Mouse (Mus musculus) small intestine, adult 2 months (tissue): ENCODE data around the gene Tnr. TPM values are rescaled to one million over a fixed set of nuclear protein-coding genes. Genes with fewer than 3 reads are reported as not detected.

Experiments
- H3K27ac ChIP-seq: fragments of 200-500 bp; 2 replicates; pipeline ENCODE4 v1.5.1; 2012; ENCODE audit warnings: low read depth, low read length, control low read depth, inconsistent platforms; ENCODE audit not compliant: insufficient read depth
- H3K27me3 ChIP-seq: fragments of 200-500 bp; 2 replicates; pipeline ENCODE4 v1.6.1; 2012; ENCODE audit warnings: mild to moderate bottlenecking, moderate library complexity, low read length, inconsistent platforms; ENCODE audit not compliant: control insufficient read depth, insufficient read depth
- H3K36me3 ChIP-seq: fragments of 200-500 bp; 2 replicates; pipeline ENCODE4 v1.6.1; 2012; ENCODE audit warnings: mild to moderate bottlenecking, low read length, control low read depth, inconsistent platforms; ENCODE audit not compliant: control insufficient read depth, insufficient read depth
- H3K4me1 ChIP-seq: fragments of 200-500 bp; 2 replicates; pipeline ENCODE4 v1.6.1; 2012; ENCODE audit warnings: low read length, inconsistent platforms, mixed read lengths; ENCODE audit not compliant: control insufficient read depth, insufficient read depth, insufficient read length
- H3K4me3 ChIP-seq: fragments of 200-500 bp; 2 replicates; pipeline ENCODE4 v1.5.1; 2012; ENCODE audit warnings: low read depth, mild to moderate bottlenecking, control low read depth, inconsistent platforms, low read length, moderate library complexity
- CTCF ChIP-seq: fragments of 200-500 bp; IDR thresholded peaks from 2 replicates; pipeline ENCODE4 v1.5.1; 2012; ENCODE audit warnings: low read depth, mild to moderate bottlenecking, control low read depth, inconsistent platforms, low read length, moderate library complexity, mixed read lengths; ENCODE audit not compliant: insufficient replicate concordance, insufficient read length; ENCODE audit errors: extremely low read depth
- POLR2A ChIP-seq: fragments of 200-500 bp; IDR thresholded peaks from 2 replicates; pipeline ENCODE4 v1.6.1; 2012; ENCODE audit warnings: low read depth, mild to moderate bottlenecking, control low read depth, inconsistent platforms, low read length, moderate library complexity
- WGBS: fragments of 180-500 bp; shearing (Covaris S2); methylation state at CpG from one replicate; pipeline ENCODE4 v1.1.7; 2018; 5-methylcytosine and 5-hydroxymethylcytosine counted together
- polyA plus RNA-seq: library from polyadenylated mRNA; depleted of rRNA; stranded (reverse); fragments of >200 nt; gene quantifications from 2 replicates; pipeline ENCODE4 v1.2.3, GENCODE M21; 2012

The Tnr gene
- polyA plus RNA-seq, 1 experiment = 0.10 TPM

- no peak overlapping the region for H3K27ac ChIP-seq
- H3K27me3 ChIP-seq = no peaks in the 10 kb centered on the region
- 76% methylated on average over 1 of the region's 1 CpGs for WGBS
- TF ChIP-seq CTCF (no peak), POLR2A (no peak)
- H3K4me1 ChIP-seq = no peaks in the 10 kb centered on the region
- no peaks in the 10 kb centered on the region for H3K36me3 ChIP-seq
- no peak overlapping the region for H3K4me3 ChIP-seq
These were observed 342.1 kb downstream of the Tnr start for GRCm38 (mm10) chr1:159865696-159866095.

GRCm38 (mm10) chr1:159869619-159870441, 346.3 kb downstream of the Tnr start:
- no peak for TF ChIP-seq CTCF
- TF ChIP-seq POLR2A = no peak
- Histone ChIP-seq H3K36me3 (no peaks in the 10 kb centered on the region), H3K27me3 (no peaks in the 10 kb centered on the region), H3K4me1 (no peaks in the 10 kb centered on the region), H3K4me3 (no peak overlapping the region), H3K27ac (no peak overlapping the region)
- 80% methylated on average over 6 of the region's 6 CpGs for WGBS

- 77% methylated on average over 3 of the region's 3 CpGs for WGBS
- Histone ChIP-seq H3K4me1 (no peaks in the 10 kb centered on the region), H3K36me3 (no peaks in the 10 kb centered on the region), H3K27ac (no peak overlapping the region), H3K4me3 (no peak overlapping the region), H3K27me3 (no peaks in the 10 kb centered on the region)
- TF ChIP-seq CTCF (no peak), POLR2A (no peak)
These were observed 349.3 kb downstream of the Tnr start for GRCm38 (mm10) chr1:159872866-159873265.

GRCm38 (mm10) chr1:159878681-159879080, 355.1 kb downstream of the Tnr start:
- Histone ChIP-seq H3K36me3 (no peaks in the 10 kb centered on the region), H3K4me1 (no peaks in the 10 kb centered on the region), H3K4me3 (no peak overlapping the region), H3K27me3 (no peaks in the 10 kb centered on the region), H3K27ac (no peak overlapping the region)
- no peak for TF ChIP-seq POLR2A
- TF ChIP-seq CTCF = no peak
- 47% methylated on average over 3 of the region's 3 CpGs for WGBS

- Histone ChIP-seq H3K4me3 (no peak overlapping the region), H3K27ac (no peak overlapping the region), H3K36me3 (no peaks in the 10 kb centered on the region), H3K27me3 (no peaks in the 10 kb centered on the region), H3K4me1 (no peaks in the 10 kb centered on the region)
- 71% methylated on average over 4 of the region's 4 CpGs for WGBS
- no peak for TF ChIP-seq CTCF
- TF ChIP-seq POLR2A = no peak
These were observed 356.3 kb downstream of the Tnr start for GRCm38 (mm10) chr1:159879866-159880265.

GRCm38 (mm10) chr1:159885476-159885875, 361.9 kb downstream of the Tnr start:
- WGBS = 57% methylated on average over 3 of the region's 3 CpGs
- H3K27me3 ChIP-seq = no peaks in the 10 kb centered on the region
- TF ChIP-seq CTCF (no peak), POLR2A (no peak)

GRCm38 (mm10) chr1:159888611-159889010, 365.0 kb downstream of the Tnr start:
- Histone ChIP-seq H3K27me3 (no peaks in the 10 kb centered on the region), H3K4me3 (no peak overlapping the region), H3K27ac (no peak overlapping the region), H3K36me3 (no peaks in the 10 kb centered on the region), H3K4me1 (no peaks in the 10 kb centered on the region; the same call in 1 of the 2 replicates)
- 74% methylated on average over 5 of the region's 5 CpGs for WGBS
- TF ChIP-seq POLR2A (no peak), CTCF (no peak)

More at GRCm38 (mm10) chr1:159885476-159885875, 361.9 kb downstream of the Tnr start:
- no peak overlapping the region for H3K4me3 ChIP-seq
- H3K36me3 ChIP-seq = no peaks in the 10 kb centered on the region
- no peaks in the 10 kb centered on the region; the same call in 1 of the 2 replicates for H3K4me1 ChIP-seq
- no peak overlapping the region for H3K27ac ChIP-seq
